Mouse (Mus musculus) embryo, embryonic 11 days (tissue): Measurements from ENCODE around the gene Astn2.

Source experiments
- DNase-seq: peaks from one replicate; pipeline ENCODE4 v3.0.0-alpha.2; 2015

The Astn2 gene

GRCm38 (mm10) chr4:65832971-65833370, 571.4 kb downstream of the Astn2 start:
- DNase-seq, result no peak

GRCm38 (mm10) chr4:65831872-65832271, 572.5 kb downstream of the Astn2 start:
- no peak for DNase-seq

- DNase-seq, result no peak
Observed at GRCm38 (mm10) chr4:65830495-65830894, 573.9 kb downstream of the Astn2 start.

- no peak for DNase-seq
Observed at GRCm38 (mm10) chr4:65821070-65821469, 583.3 kb downstream of the Astn2 start.

GRCm38 (mm10) chr4:65820236-65820635, 584.2 kb downstream of the Astn2 start:
- no peak for DNase-seq

GRCm38 (mm10) chr4:65819835-65820234, 584.6 kb downstream of the Astn2 start:
- no peak for DNase-seq

GRCm38 (mm10) chr4:65814176-65814535, 590.3 kb downstream of the Astn2 start:
- DNase-seq, result no peak

- DNase-seq, result no peak
Observed at GRCm38 (mm10) chr4:65813500-65814175, 590.8 kb downstream of the Astn2 start.

- DNase-seq, result no peak
Observed at GRCm38 (mm10) chr4:65807341-65807740, 597.1 kb downstream of the Astn2 start.

GRCm38 (mm10) chr4:65801204-65801603, 603.2 kb downstream of the Astn2 start:
- DNase-seq, result no peak

- no peak for DNase-seq
Observed at GRCm38 (mm10) chr4:65791051-65791450, 613.4 kb downstream of the Astn2 start.

GRCm38 (mm10) chr4:65773368-65774010, 630.9 kb downstream of the Astn2 start:
- DNase-seq, result no peak

GRCm38 (mm10) chr4:65770952-65771351, 633.5 kb downstream of the Astn2 start:
- DNase-seq, result no peak

- DNase-seq, result no peak
Observed at GRCm38 (mm10) chr4:65767919-65768318, 636.5 kb downstream of the Astn2 start.

- DNase-seq, result no peak
Observed at GRCm38 (mm10) chr4:65767431-65767830, 637.0 kb downstream of the Astn2 start.

- no peak for DNase-seq
Observed at GRCm38 (mm10) chr4:65765312-65765711, 639.1 kb downstream of the Astn2 start.

GRCm38 (mm10) chr4:65764275-65764674, 640.1 kb downstream of the Astn2 start:
- DNase-seq, result no peak

- no peak for DNase-seq
Observed at GRCm38 (mm10) chr4:65763823-65764222, 640.6 kb downstream of the Astn2 start.

- no peak for DNase-seq
Observed at GRCm38 (mm10) chr4:65762116-65762515, 642.3 kb downstream of the Astn2 start.

- no peak for DNase-seq
Observed at GRCm38 (mm10) chr4:65761658-65762057, 642.8 kb downstream of the Astn2 start.

- DNase-seq, result no peak
Observed at GRCm38 (mm10) chr4:65758875-65759201, 645.6 kb downstream of the Astn2 start.

GRCm38 (mm10) chr4:65758174-65758874, 646.1 kb downstream of the Astn2 start:
- no peak for DNase-seq

- DNase-seq, result no peak
Observed at GRCm38 (mm10) chr4:65752941-65753340, 651.5 kb downstream of the Astn2 start.

GRCm38 (mm10) chr4:65744788-65745187, 659.6 kb downstream of the Astn2 start:
- no peak for DNase-seq
